Mouse (Mus musculus): ENCODE data around the gene Asl.
A peak's percentile ranks its signal among the peaks of the same experiment; 100 is the strongest.
"Not testable (repeated sequence)": the region's sequence is repeated elsewhere in the genome, so short reads cannot be mapped to it uniquely, and the experiment has no call there.

The Asl gene

DNA sequence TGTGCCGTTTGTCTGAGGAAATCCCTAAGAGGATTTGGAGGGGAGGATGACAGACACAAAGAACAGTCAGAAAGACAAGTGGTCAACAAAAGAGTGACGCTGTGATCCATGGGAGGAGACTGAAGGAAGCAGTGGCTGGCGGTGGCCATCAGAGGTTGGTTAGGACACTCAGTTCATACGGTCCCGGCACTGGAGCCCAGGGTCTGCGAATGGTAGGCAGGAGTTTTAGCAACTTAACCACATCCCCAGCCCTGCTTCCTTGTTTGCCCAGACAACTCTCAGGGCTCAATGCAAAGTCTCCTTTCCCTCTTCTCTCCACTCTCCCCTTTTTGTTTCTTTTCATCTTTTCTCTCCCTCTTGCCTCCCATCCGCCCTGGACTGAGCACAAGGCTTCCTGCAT is 17.1 kb upstream of the Asl start:
- DNase-seq (ENCODE audit: low spot score in 2 of 2), result no peak

- DNase-seq (ENCODE audit: low spot score in 2 of 2), result peak; percentile 16 to 30
Measured at GRCm38 (mm10) chr5:130044201-130044695, 15.2 kb upstream of the Asl start.

DNA sequence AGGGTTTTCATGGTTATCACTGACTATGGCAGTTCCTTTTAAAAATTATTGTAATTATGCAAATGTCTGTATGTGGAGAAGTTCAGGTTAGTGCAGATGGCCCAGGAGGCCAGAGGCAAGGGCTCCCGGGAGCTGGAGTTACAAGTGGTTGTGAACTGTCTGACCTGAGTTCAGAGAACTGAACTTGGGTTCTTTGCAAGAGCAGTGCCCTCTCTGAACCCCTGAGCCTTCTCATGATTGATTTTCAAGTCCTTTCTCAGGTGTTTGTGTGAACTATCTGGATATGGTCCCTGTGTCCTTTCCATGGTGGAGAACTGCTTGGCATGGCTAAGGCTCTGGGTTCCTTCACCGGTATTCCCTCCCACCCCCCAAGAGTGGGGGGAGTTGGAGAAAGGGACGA is 14.7 kb upstream of the Asl start:
- DNase-seq (ENCODE audit: low spot score in 2 of 2), result no peak

GRCm38 (mm10) chr5:130041262-130041661 is 12.2 kb upstream of the Asl start:
- no peak for DNase-seq (ENCODE audit: low spot score in 2 of 2)

DNA sequence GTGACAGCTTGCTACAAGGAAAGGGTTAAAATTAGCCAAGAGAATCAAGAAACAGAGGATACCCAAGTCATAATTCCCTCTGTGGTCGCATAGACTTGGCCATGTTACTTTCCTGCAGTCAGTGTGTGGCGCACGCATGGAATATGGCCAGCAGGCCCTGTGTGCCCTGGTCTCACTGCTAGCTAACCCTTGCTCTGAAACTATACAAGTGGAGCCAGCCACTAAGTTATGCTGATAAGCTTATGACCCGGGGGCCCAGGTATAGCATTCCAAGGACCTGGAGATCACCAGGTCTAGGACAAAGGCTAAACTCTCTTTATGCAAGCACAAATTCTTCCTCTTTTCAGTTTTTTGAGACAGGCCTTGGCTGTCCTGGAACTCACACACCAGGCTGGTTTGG is 11.8 kb upstream of the Asl start:
- DNase-seq (ENCODE audit: low spot score in 2 of 2), result no peak

- DNase-seq (ENCODE audit: low spot score in 2 of 2), result peak; percentile 19 to 31
Measured at GRCm38 (mm10) chr5:130037752-130038455, 8.9 kb upstream of the Asl start.

DNA sequence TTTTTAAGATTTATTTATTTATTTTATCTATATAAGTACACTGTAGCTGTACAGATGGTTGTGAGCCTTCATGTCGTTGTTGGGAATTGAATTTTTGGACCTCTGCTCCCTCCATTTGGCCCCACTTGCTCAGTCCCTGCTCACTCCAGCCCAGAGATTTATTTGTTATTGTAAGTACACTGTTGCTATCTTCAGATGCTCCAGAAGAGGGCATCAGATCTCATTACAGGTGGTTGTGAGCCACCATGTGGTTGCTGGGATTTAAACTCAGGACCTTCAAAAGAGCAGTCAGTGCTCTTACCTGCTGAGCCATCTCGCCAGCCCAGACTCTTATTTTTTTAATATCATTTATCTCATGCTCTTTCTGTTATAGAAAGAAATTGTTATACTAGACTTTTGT is 7.3 kb upstream of the Asl start:
- DNase-seq (ENCODE audit: low spot score in 2 of 2), result not testable (repeated sequence)

GRCm38 (mm10) chr5:130033869-130034268 is 4.8 kb upstream of the Asl start:
- DNase-seq (ENCODE audit: low spot score in 2 of 2), result no peak

DNA sequence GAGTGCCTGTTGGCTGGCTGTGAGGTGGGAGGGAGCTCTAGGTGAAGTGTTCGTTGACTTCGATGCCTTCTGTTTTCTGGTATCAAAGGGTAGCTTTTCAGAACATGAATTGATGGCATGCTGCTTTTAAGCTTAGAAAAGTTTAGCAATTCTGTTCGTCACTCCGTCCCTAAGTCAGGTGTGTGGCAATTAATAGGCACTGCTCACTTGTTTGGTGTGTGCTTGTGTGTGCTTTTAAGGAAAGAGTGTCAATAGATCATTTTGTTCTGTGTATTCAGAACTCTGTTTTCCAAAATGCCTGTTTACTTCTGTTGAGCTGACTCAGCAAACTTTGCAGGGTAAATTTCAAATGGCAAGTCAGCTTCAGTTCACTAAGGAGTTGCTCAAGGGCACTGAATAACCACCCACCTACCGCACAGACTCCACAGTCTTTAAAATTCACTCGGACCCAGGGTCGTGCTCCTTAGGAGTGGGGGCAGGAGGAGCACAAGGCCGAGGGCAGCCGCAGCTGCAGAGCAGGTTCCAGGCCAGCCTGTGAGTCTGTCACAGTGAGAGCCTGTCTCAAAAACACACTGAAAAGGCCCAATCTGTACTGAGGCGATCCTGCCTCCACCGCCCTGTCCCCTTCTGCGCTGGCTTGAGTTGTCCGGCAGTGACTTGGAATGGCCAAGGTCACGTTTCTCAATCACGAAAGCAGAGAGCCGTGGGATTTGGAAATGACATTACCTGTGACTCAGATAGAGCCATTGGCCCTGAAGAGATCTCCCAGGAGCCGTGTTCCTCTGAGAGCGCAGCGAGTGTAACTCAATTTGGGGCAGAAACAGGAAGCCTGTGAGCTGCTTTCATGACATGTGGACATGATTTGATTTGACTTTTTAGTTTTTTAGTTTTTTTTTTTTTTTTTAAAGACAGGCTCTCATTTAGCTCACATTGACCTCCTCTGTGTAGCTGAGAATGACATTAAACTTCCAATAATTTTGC is 2.7 kb upstream of the Asl start:
- DNase-seq (ENCODE audit: low spot score in 2 of 2), result no peak

DNA sequence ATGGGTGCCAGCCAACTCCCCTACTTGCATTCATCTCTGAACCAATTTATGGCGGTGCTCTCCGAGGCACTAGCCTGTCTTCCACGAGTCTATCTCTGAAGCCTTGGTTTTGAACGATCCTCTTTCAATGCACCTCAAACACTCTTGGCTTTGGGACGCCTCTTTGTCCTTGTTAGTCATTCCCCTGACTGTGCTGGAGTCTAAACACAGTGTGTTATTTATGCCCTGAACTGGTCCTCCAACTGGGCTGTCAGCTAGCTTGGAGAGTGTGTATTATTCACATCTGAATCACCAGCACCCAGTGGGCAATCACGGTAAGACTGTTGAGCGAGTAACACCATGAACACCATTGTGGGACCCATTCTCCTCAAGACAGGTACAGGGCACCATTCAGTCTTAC is 1.4 kb downstream of the Asl start:
- no peak for DNase-seq (ENCODE audit: low spot score in 2 of 2)

GRCm38 (mm10) chr5:130027134-130027533 is 1.9 kb downstream of the Asl start:
- DNase-seq (ENCODE audit: low spot score in 2 of 2), result no peak

DNA sequence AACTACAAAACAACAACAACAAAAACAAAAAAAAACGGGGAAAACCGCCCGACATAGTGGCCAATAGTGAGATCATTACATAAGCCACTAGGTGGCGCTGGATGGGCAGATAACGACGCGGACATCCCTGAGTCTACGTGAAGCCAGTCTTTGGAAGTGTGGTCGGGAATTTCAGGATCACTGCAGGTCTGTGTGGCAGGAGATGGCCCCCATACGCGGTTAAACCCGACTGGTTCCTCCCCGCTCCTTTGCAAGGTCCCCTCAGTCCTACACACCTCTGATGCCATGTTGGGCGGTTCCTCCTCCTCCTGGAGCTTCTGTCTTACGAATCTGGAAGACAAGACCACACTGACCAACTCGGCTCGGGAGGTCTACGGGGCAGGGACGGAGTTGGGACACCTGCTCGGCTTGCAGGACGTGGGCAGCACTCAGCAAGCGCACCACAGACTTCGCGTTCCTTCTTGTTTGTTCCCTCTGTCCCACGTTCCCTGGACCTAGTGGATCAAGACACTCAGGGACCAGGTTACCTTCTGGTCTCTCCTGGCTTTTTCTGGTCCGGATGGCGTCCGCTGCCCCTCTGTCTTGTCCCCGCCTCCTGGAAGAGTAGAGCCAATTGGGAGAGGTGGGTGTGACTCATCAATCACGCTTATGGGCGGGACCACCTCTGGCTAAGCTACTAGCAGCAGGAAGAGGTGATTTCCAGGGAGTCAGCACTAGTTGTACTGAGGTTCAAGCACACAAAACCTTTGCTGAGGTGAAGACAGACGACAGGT is 5.1 kb downstream of the Asl start:
- DNase-seq (ENCODE audit: low spot score in 2 of 2), result peak; percentile 57 to 63

DNA sequence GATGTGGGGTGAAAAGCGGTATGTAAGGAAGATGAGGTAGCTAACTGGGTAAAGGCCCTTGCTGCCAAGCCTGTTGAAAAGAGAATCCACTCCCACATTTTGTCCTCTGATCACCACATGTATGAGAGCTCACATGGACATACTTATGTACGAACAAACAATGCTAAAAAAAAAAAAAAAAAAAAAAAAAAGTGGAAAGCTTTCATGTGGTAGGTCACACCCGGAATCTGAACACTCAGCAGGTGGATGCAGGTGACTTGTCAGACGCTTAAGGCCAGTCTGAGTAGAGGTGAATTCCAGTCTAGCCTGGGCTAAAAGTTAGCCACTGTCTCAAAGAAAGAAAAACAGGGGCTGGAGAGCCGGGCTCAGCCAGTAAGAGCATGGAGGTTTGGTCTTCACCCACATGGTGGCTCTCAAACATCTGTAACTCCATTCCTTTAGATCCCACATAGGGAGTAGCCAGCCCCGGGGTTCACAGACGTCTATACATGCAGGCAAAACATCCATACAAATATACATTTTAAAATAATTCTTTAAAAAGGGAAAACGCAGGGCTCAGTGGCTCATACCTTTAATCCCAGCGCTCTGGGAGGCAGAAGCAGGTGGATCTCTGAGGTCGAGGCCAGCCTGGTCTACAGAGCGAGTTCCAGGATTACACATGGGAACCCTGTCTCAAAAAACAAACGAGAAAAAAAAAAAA is 5.8 kb downstream of the Asl start:
- no peak for DNase-seq (ENCODE audit: low spot score in 2 of 2)

- DNase-seq (ENCODE audit: low spot score in 2 of 2), result no peak
Measured at GRCm38 (mm10) chr5:130022366-130022765, 6.7 kb downstream of the Asl start.

DNA sequence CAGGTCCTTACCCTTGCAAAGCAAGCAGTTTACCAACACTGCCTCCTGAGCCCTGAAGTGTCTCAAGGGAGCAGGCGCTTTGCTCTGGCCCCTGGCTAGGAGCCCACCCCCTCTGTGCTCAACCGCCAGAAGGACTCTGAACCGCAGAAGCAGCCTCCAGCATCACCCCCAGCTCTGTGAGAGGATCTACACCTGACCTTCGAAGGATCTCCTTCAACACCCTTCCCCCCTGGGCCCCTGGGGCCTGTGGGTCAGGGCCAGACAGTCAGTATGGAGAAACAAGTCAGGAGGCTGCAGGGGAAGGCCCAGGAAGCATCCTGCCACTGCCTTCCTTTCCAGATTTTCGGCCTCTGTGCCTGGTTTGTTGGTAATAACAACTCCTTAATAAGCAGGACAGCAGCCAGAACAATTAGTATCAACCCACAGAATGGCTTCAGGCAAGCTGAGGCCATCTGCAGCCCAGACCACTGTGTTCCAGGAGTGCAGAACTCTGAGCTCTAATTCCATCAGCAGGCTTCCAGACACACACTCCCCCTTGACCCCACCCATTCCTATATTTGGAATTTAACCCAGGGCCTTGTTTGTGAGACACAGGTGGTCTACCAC is 7.6 kb downstream of the Asl start:
- no peak for DNase-seq (ENCODE audit: low spot score in 2 of 2)

- no peak for DNase-seq (ENCODE audit: low spot score in 2 of 2)
Measured at GRCm38 (mm10) chr5:130019461-130019860, 9.6 kb downstream of the Asl start.

GRCm38 (mm10) chr5:130015104-130015503 is 13.9 kb downstream of the Asl start:
- no peak for DNase-seq (ENCODE audit: low spot score in 2 of 2)

GRCm38 (mm10) chr5:130010961-130011360 is 18.1 kb downstream of the Asl start:
- DNase-seq (ENCODE audit: low spot score in 2 of 2), result no peak

DNA sequence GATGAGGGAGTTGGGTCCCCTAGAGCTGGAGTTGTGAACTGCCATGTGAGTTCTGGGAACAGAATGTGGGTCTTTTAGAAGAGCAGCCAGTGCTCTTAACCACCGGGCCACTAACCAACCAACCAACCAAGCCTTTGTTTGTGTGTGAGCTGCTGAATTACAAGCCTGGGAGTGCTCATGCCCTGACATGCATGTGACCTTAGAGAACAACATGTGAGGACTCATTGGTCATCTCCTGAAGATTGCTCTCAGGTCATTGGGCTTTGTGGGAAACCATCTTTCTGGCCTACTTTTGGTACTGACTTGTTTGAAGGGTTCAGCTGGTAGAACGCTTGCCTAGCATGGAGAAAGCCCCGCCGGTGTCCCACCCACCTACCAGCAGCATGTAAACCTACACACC is 19.3 kb downstream of the Asl start:
- DNase-seq (ENCODE audit: low spot score in 2 of 2), result no peak

DNA sequence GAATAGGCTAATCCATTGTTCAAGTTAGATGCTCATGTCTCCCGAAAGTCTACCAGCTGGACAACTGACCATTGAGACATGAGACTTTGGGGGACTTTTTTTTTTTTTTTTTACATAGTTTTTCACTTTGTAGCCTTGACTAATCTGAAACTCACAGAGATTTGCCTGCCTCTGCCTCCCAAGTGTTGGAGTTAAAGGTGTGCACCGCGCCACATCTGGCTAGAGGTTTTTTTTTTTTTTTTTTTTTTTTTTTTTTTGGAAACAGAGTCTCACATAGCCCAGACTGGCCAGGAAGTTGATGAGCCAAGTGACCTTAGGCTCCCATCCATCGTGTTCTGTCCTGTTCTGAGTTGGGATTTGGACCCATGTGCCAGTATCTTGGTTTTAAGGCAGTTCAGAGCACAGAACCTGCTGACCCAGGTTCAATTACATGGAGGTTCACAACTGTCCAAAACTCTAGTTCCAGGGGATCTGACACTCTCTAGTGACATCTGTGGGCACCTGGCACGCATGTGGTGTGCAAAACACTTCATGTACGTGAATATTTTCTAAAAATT is 20.9 kb downstream of the Asl start:
- no peak for DNase-seq (ENCODE audit: low spot score in 2 of 2)

- DNase-seq (ENCODE audit: low spot score in 2 of 2), result no peak
Measured at GRCm38 (mm10) chr5:130007344-130007743, 21.7 kb downstream of the Asl start.

Measured in right cerebral cortex, postnatal 36 days (tissue).